Mouse (Mus musculus): ENCODE measurements around the gene Gm11627. TPM values are rescaled to one million over a fixed set of nuclear protein-coding genes. Genes with fewer than 3 reads are reported as not detected.

Gm11627 gene
- polyA plus RNA-seq, 1 experiment from 2014 or later: 8.9 TPM

GRCm38 (mm10) chr11:102604010-102604584 lies 24.8 kb upstream of the Gm11627 start, which contains the start of gene Fzd2:
TSS of gene Fzd2 (plus strand) at chr11:102604396.
- H3K9me3 ChIP-seq (replicated peaks; ENCODE audit: low read length): no peaks in the 10 kb centered on the region
- peak within 1 kb of the TSS; percentile 83 for H3K4me2 ChIP-seq (ENCODE audit: low read length)
- peak within 1 kb of the TSS; percentile 71 for H3K9ac ChIP-seq (ENCODE audit: low read depth, low read length)
- TF ChIP-seq CTCF (IDR thresholded peaks at IDR 0.05; ENCODE audit: low read depth): no peak
- ATAC-seq (replicated peaks; ENCODE audit: low FRiP score, low read depth) (peak; percentile 91), DNase-seq (ENCODE audit: low spot score) (peak; percentile 99)
- no peaks in the 10 kb centered on the region for H3K36me3 ChIP-seq (ENCODE audit: insufficient read depth, low read length)
- peak within 1 kb of the TSS; percentile 95 for H3K27ac ChIP-seq
- H3K27me3 ChIP-seq (ENCODE audit: insufficient read depth, low read length): no peaks in the 10 kb centered on the region
- peaks cover 15% of the 10 kb centered on the region; the same call in 1 of the 2 replicates for H3K4me1 ChIP-seq (replicated peaks; ENCODE audit: insufficient read depth, low read length)
- WGBS: under 1% methylated on average over 22 of the region's 31 CpGs
- H3K4me3 ChIP-seq (replicated peaks; ENCODE audit: low read depth, low read length): peak within 1 kb of the TSS; percentile 86

- ATAC-seq (replicated peaks; ENCODE audit: low FRiP score, low read depth): no peak
Measured at GRCm38 (mm10) chr11:102603496-102603850, 24.2 kb upstream of the Gm11627 start.

DNA sequence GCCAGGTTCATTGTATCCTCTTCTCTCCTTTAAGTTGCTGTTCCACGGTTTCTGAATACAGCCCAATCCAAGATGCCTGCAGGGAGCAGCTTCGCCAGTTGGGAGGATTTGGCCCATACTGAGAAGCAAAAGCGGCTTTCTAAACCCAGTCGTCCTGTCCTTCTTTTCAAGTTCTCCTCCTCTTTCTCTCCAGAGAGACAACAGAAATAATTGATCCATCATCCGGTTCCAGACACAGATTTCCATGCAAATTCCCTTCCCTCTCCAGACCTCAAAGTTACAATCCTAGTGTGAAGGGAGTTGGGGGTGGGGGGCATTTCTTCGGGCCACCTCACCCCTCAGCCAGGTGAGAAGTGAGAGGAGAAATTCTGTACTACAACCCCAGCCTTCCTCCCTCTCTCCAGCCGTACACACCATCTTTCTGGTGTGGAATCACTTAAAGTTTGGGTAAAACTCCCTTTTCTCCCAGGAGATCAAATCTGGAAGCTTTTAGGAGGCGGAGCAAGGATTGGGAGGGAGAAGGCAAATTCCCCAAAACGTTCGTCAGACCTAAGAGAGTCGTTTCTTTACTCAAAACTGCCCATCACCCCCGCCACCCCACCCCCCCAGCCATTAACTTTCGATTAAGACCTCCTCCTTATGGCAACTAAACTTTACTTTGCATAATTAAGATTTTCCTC lies 23.7 kb upstream of the Gm11627 start:
- no peak for TF ChIP-seq CTCF (IDR thresholded peaks at IDR 0.05; ENCODE audit: low read depth)
- H3K27me3 ChIP-seq (ENCODE audit: insufficient read depth, low read length): no peaks in the 10 kb centered on the region
- H3K36me3 ChIP-seq (ENCODE audit: insufficient read depth, low read length): no peaks in the 10 kb centered on the region
- peak overlapping the region; percentile 83 for H3K4me2 ChIP-seq (ENCODE audit: low read length)
- peak overlapping the region; percentile 95 for H3K27ac ChIP-seq
- no peaks in the 10 kb centered on the region for H3K9me3 ChIP-seq (replicated peaks; ENCODE audit: low read length)
- H3K9ac ChIP-seq (ENCODE audit: low read depth, low read length): peak overlapping the region; percentile 71
- peak overlapping the region; percentile 86 for H3K4me3 ChIP-seq (replicated peaks; ENCODE audit: low read depth, low read length)
- DNase-seq (ENCODE audit: low spot score) (peak; percentile 89), ATAC-seq (replicated peaks; ENCODE audit: low FRiP score, low read depth) (no peak)
- H3K4me1 ChIP-seq (replicated peaks; ENCODE audit: insufficient read depth, low read length): peaks cover 9% of the 10 kb centered on the region; the same call in 1 of the 2 replicates
- WGBS: 3% methylated on average over 13 of the region's 13 CpGs

More at GRCm38 (mm10) chr11:102603496-102603850, 24.2 kb upstream of the Gm11627 start:
- Histone ChIP-seq H3K4me2 (ENCODE audit: low read length) (peak overlapping the region; percentile 83), H3K4me3 (replicated peaks; ENCODE audit: low read depth, low read length) (peak overlapping the region; percentile 86), H3K9ac (ENCODE audit: low read depth, low read length) (peak overlapping the region; percentile 71), H3K36me3 (ENCODE audit: insufficient read depth, low read length) (no peaks in the 10 kb centered on the region), H3K27me3 (ENCODE audit: insufficient read depth, low read length) (no peaks in the 10 kb centered on the region), H3K4me1 (replicated peaks; ENCODE audit: insufficient read depth, low read length) (peaks cover 10% of the 10 kb centered on the region; the same call in 1 of the 2 replicates), H3K27ac (peak overlapping the region; percentile 95), H3K9me3 (replicated peaks; ENCODE audit: low read length) (no peaks in the 10 kb centered on the region)
- 2% methylated on average over 10 of the region's 10 CpGs for WGBS
- peak; percentile 90 for DNase-seq (ENCODE audit: low spot score)
- TF ChIP-seq CTCF (IDR thresholded peaks at IDR 0.05; ENCODE audit: low read depth): no peak

DNA sequence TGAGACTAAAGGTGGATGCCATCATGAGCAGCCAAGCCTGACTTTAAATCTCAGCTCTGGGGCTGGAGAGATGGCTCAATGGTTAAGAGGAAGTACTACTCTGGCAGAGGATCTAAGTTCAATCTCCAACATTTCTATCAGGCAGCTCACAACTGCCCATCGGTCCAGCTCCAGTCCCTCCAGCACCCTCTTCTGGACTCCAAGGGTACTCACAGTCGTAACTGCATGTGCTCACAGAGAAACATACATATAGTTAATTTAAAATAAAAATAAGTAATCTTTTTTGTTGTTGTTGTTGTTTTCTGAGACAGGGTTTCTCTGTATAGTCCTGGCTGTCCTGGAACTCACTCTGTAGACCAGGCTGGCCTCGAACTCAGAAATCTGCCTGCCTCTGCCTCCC lies 20.7 kb upstream of the Gm11627 start:
- peak; percentile 55 for TF ChIP-seq CTCF (IDR thresholded peaks at IDR 0.05; ENCODE audit: low read depth)
- Histone ChIP-seq H3K4me1 (replicated peaks; ENCODE audit: insufficient read depth, low read length) (0 out of 2 replicates have a peak, but pooled peaks cover 3% of the 10 kb centered on the region), H3K9me3 (replicated peaks; ENCODE audit: low read length) (no peaks in the 10 kb centered on the region), H3K4me2 (ENCODE audit: low read length) (no peak overlapping the region), H3K27me3 (ENCODE audit: insufficient read depth, low read length) (no peaks in the 10 kb centered on the region), H3K36me3 (ENCODE audit: insufficient read depth, low read length) (no peaks in the 10 kb centered on the region), H3K9ac (ENCODE audit: low read depth, low read length) (no peak overlapping the region), H3K4me3 (replicated peaks; ENCODE audit: low read depth, low read length) (no peak overlapping the region), H3K27ac (no peak overlapping the region)
- 91% methylated on average over 3 of the region's 3 CpGs for WGBS
- DNase-seq (ENCODE audit: low spot score) (peak; percentile 64), ATAC-seq (replicated peaks; ENCODE audit: low FRiP score, low read depth) (no peak)

DNA sequence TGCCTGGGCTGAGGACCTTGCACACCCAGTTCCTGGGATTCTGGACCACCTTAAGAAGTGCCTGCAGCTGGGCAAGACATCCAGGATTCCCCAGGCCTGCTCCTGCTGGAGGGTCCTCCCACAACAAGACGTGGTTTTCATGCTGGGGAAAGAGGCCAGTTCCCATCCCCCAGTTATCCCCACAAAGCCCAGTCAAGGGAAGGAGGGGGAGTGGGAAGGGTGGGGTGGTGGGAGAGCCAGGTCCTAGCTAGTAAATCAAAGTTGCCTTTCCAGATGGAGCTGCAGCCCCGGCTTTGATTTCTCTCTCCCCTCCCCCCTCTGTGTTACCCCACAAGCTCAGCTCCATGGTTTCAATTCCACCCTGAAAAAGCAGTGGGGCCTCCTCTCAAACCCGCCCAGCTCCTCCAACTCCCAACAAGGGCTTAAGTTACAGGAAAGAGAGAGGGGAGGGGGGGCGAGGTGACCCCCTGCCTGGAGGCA lies 16.1 kb upstream of the Gm11627 start:
- Histone ChIP-seq H3K9me3 (replicated peaks; ENCODE audit: low read length) (no peaks in the 10 kb centered on the region), H3K9ac (ENCODE audit: low read depth, low read length) (peak overlapping the region; percentile 44; the same call in 1 of the 2 replicates), H3K36me3 (ENCODE audit: insufficient read depth, low read length) (no peaks in the 10 kb centered on the region), H3K27ac (peak overlapping the region; percentile 77), H3K4me2 (ENCODE audit: low read length) (peak overlapping the region; percentile 34; the same call in 1 of the 2 replicates), H3K27me3 (ENCODE audit: insufficient read depth, low read length) (no peaks in the 10 kb centered on the region), H3K4me1 (replicated peaks; ENCODE audit: insufficient read depth, low read length) (0 out of 2 replicates have a peak, but pooled peaks cover 5% of the 10 kb centered on the region), H3K4me3 (replicated peaks; ENCODE audit: low read depth, low read length) (no peak overlapping the region)
- DNase-seq (ENCODE audit: low spot score) (peak; percentile 92), ATAC-seq (replicated peaks; ENCODE audit: low FRiP score, low read depth) (peak; percentile 71)
- TF ChIP-seq CTCF (IDR thresholded peaks at IDR 0.05; ENCODE audit: low read depth): no peak
- WGBS: 3% methylated on average over 4 of the region's 4 CpGs

- Histone ChIP-seq H3K36me3 (ENCODE audit: insufficient read depth, low read length) (no peaks in the 10 kb centered on the region), H3K4me1 (replicated peaks; ENCODE audit: insufficient read depth, low read length) (peaks cover 1% of the 10 kb centered on the region; the same call in 1 of the 2 replicates), H3K9ac (ENCODE audit: low read depth, low read length) (no peak overlapping the region), H3K4me3 (replicated peaks; ENCODE audit: low read depth, low read length) (no peak overlapping the region), H3K4me2 (ENCODE audit: low read length) (no peak overlapping the region), H3K27me3 (ENCODE audit: insufficient read depth, low read length) (no peaks in the 10 kb centered on the region), H3K9me3 (replicated peaks; ENCODE audit: low read length) (no peaks in the 10 kb centered on the region), H3K27ac (no peak overlapping the region)
- 89% methylated on average over 3 of the region's 3 CpGs for WGBS
- peak; percentile 16; the same call in 1 of the 2 replicates for TF ChIP-seq CTCF (IDR thresholded peaks at IDR 0.05; ENCODE audit: low read depth)
- ATAC-seq (replicated peaks; ENCODE audit: low FRiP score, low read depth) (no peak), DNase-seq (ENCODE audit: low spot score) (no peak)
Measured at GRCm38 (mm10) chr11:102587554-102587953, 8.3 kb upstream of the Gm11627 start.

Data from kidney, postnatal 0 days (tissue).